Mouse (Mus musculus): Measurements from ENCODE around the gene Cnp.
"Not testable (repeated sequence)": the region's sequence is repeated elsewhere in the genome, so short reads cannot be mapped to it uniquely, and the experiment has no call there.

Cnp gene

DNA sequence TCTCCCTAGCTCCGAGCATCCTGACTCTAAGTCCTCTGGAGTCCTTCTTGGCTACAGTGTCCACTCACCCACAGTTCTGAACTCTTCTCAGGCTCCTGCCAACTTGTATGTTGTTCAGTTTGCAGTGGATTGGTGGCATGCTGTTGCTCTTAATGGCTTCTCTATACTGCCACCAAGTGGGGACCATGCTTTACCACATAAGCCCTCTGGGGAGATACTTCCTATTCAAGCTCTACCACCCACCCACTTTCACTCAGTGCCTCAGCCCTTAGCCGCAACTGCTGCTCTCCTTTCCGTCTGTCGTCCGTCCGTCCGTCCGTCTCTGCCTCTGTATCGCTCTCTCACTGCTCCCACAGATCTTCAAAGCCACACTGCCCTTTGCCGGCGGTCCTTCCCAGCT, 19.1 kb upstream of the Cnp start:
- no peak for DNase-seq (ENCODE audit: low read depth, low spot score)

DNA sequence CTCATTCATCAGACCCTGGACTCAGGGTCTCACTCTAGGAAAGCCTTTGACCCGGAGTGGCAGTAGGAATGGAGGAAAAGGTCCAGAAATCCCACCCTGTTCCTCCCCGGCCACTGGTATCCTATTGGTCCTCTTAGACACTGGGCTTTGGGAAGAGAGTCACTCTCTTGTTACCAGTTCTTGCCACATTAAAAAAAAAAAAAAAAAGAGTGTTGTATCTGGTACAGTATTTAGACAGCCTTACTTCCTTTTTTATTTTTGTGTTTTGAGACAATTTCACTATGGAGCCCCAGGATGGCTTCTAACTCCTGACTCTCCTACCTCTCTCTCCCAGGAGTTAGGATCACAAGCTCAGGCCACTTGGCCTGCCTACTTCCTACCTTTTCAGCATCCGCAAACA, 17.1 kb upstream of the Cnp start:
- no peak for DNase-seq (ENCODE audit: low read depth, low spot score)

DNA sequence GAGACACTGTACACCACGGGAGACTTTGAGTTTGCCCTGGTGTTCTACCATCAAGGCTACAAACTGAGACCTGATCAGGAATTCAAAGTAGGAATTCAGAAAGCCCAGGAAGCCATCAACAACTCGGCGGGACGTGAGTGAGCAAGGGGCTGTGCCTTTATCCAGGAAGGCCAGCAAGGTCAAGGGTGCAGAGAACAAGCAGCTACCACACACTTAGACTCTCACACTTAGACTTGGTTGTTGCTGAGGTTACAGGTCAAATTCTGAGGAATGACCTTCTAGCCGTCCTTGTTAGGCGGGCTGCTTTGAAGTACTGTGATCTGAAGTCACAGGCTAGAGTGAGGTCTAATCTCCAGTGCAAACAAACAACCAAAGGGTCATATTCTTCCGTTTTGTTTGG, 15.2 kb upstream of the Cnp start:
- no peak for DNase-seq (ENCODE audit: low read depth, low spot score)

DNA sequence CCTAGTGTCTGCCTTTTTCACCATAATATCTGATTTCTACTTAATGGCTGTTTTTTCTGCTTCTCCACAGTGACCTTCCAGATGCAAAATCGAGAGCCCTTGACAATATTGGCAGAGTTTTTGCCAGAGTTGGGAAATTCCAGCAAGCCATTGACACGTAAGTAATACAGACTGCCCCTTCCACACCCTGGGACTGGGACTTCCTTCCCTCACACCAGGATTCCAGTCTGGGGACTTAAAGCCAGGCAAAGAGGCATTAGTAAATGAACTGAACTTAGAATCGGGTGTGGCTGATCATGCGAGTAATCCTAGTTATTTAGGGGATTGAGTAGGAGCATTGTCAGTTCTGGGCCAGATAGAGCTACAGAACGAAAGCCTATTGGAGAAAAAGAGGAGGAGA, 13.0 kb upstream of the Cnp start:
- no peak for DNase-seq (ENCODE audit: low read depth, low spot score)

DNA sequence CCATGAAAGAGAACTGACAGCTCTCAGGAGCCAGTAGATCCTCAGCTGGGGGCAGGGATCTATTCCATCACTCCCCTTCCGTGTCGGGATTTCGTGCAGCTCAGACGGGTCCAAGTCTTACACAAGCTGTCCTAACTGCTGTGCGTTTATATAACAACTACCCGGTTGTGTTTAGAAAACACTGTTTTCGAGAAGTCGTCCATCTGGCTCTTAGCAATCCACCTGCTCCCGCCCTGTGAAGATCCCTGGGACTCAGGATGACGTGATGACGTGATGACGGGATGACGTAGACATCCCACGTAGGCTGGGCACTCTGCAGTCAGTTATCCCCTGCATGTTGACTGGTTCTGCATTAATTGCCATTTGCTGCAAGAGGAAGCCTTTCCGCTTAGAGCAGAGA, 10.4 kb upstream of the Cnp start:
- no peak for DNase-seq (ENCODE audit: low read depth, low spot score)

DNA sequence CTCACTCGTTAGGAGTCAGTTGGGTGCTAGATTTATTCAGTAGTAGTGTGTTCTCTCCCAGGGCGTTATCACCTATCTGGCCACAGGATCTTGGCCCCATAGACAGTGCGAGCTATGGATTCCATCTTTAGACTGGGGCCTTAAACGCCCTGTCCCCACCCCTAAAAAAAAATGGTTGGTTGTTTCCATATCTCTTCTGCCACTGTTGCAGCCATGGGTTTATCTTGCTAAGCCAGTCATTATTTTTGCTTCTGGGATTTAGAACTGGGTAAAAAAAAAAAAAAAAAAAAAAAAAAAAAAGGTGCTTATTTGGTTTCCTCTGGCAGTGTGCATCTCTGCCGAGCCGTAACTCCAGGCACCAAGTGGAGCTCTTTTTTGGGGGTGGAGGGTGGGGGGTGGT, 10.0 kb upstream of the Cnp start:
- no peak for DNase-seq (ENCODE audit: low read depth, low spot score)

DNA sequence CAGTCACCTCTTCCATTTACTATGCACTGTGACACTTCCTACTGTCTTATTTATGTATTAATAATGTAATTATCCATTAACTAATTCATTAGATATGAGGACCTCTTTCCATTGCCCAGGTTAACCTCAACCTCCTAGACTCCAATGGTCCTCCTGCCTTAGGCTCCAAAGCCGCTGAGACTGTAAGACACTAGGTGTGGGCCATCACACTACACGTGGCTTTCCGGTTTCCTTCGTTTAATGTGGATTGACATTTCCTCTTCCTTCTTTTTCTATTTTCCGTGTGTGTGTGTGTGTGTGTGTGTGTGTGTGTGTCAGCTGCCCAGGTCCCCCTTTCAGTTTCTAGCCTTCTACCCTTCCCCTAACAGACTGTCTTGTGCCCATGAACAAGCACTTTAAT, 7.5 kb upstream of the Cnp start:
- DNase-seq (ENCODE audit: low read depth, low spot score) = no peak

DNA sequence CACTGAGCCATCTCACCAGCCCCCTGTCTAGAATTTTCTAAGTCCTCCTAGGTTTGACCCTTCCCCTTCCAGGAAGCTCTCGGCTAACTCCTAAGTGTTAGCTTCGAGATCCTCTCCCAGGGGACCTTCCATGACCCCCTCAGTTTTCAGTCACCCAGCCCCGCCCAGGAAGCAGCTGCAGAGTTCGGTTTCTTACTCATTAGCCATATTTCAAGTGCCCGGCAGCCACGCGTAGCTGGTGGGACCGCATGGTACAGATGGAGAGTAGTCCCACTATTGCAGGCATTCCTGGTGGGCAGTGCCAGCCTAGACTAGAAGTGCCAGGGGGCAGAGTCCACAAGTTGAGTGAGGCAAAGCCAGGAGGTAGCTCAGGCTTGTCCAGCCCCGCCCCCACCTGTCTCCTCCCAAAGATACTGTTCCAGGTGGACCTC, 6.9 kb upstream of the Cnp start:
- no peak for DNase-seq (ENCODE audit: low read depth, low spot score)

DNA sequence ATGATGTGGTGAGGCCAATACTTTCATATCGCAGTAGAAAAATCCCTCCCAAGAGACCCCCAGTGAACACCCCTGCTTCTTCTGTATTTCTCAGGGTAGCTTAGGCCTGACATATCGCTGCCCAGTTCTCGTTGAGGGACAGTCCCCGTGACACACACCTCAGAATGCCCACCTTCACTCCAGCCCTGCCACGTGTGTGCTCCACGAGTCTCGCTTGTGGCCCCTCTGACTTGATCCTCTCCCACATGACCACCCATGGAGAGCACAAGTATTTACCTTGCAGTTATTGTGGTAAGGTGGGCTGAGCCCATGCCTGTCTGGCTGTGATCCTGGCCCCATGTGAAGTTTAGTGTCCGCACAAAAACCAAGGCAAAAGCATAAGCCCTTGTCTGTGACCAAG, 6.0 kb upstream of the Cnp start:
- DNase-seq (ENCODE audit: low read depth, low spot score) = no peak

DNA sequence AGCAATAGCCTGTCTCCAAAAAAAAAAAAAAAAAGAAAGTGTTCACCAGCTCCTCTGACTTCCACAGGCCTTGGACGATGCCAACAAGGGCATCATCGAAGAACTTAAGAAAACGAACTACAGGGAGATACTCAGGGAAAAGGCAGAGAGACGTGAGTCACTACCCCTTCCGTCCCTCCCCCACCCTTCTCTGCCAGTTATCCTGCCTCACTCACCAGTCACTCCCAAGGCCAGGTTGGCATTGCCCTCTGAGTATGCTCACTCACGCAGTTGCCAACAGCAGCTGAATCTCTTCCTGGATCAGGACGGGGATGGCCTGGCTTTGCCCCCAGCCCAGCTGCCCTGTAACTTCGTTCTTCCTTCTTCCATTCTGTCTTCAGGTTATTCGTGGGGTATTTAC, 4.9 kb upstream of the Cnp start:
- no peak for DNase-seq (ENCODE audit: low read depth, low spot score)

DNA sequence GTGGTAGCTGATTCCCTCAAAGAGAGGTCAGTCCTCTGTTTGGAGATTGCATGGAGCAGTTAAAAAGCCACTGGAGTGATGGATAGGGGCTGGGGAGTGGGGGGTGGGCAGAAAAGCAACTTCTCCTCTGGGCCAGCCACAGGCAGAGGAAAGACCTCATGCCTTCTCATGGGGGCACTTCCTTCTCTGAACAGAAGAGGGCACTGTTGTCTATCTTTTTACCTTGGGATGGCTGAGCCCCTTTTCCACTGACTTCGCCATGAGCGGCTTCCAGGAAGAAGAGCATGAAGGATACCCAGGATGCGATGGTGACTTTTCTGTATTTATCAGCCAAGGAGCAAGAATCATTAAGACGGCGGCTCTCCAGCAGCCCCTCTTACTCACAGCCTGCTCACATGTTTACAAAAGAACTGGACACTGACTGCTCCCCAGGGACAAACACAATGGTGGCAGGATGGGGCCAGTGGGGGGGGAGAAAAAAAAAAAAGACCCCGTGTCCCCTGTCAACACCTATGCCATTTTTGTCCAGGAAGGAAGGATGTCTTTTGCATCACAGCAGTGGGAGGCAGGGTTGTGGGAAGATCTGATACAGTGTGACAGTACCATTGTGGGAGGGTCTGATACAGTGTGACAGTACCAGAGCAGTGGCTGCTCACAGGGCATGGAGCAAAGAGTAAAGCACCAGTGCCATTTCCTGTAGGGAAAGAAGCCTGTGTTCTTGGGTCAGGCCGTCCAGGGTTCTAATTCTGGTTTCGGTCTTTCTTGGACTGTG, 4.1 kb upstream of the Cnp start:
- DNase-seq (ENCODE audit: low read depth, low spot score) = peak; percentile 31

DNA sequence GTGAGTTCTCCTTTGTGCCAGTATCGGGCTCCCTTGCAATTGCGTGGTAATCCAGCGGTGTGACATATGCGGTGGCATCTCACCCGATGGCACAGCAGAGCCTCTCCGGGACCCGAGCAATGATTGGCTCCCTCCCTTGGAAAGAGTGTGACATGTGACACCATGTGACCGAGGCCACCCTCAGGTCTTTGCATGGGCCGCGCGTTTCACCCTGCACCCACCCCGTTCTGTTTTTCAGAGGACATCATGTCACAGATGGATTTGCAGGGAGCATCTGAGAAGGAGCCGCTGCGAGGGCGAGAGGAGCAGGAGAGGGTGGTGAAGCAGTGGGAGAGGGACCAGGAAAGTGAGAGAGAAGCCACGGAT, 3.5 kb upstream of the Cnp start:
- no peak for DNase-seq (ENCODE audit: low read depth, low spot score)

DNA sequence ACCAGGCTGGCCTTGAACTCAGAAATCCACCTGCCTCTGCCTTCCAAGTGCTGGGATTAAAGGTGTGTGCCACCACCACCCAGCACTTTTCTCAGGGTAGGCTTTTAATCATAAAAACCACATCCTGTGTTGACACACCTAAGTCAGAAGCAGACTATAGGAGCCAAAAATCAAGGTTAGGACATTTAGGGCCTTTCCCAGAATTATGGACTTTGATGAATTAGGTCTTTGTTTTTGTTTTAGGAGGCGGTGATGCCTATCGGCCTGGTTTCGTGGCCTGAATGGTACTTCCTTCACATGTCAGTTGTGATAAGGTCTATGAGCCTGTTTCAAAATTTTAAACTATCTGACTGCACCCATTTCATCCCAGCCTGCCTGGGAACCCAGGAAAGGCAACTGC, 516 bp upstream of the Cnp start:
- no peak for DNase-seq (ENCODE audit: low read depth, low spot score)

DNA sequence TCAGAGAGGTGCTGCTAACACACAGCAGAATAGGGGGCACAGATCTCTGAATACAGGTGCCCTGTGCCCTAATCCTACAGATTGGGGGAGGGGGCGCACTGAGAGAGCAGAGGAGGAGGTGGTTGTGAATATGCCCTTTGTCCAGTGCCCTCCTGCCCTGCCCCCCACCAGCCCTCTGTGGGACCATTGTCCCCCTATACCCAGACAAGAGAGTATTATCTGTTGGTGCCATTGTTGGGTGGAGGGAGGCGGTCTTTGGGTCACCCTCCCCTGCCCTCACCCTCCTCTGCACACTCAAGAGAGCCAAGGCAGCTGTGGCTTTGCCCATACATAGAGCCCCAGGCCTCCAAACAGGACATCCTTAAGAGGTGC, 766 bp downstream of the Cnp start:
- DNase-seq (ENCODE audit: low read depth, low spot score) = no peak

DNA sequence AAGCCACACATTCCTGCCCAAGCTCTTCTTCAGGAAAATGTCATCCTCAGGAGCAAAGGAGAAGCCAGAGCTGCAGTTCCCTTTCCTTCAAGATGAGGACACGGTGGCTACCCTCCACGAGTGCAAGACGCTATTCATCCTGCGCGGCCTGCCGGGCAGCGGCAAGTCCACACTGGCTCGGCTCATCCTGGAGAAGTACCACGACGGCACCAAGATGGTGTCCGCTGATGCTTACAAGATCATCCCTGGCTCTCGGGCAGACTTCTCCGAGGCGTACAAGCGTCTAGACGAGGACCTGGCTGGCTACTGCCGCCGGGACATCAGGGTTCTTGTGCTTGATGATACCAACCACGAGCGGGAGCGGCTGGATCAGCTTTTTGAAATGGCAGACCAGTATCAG, 1.6 kb downstream of the Cnp start:
- no peak for DNase-seq (ENCODE audit: low read depth, low spot score)

DNA sequence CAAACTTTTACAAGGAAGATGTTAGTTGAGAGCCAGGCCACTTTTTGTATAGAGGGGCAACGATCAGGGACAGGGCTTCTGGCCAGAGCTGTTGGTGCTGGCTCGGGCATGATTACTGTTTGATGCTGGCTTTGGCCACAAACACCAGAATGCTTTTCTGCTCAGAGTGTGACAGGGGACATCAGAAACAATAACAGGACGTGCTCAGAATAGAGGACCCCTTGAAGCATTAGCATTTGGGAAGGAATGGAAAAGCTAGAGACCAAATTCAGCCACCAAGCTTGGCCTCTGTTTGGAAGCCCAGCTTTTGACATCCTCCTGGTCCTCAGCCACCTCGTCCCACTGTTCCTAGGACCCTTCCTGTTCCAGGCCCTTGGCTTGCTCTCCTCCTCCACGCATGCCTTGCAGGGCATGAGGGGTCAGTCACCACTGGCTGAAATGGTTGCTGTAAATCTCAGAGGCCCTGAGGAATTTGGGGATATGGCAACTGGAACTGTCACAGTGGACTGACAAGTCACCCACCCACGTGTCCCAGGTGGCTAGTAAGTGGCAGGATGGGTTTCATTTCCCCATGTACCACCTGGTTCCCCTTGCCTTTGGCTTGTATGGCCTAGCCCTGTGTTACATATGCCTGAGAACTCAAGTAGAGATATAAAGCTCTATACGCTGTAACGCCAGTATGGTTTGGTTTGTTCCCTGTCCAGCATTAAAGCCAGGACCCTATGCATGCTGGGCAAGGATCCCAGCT, 3.3 kb downstream of the Cnp start:
- DNase-seq (ENCODE audit: low read depth, low spot score) = no peak

DNA sequence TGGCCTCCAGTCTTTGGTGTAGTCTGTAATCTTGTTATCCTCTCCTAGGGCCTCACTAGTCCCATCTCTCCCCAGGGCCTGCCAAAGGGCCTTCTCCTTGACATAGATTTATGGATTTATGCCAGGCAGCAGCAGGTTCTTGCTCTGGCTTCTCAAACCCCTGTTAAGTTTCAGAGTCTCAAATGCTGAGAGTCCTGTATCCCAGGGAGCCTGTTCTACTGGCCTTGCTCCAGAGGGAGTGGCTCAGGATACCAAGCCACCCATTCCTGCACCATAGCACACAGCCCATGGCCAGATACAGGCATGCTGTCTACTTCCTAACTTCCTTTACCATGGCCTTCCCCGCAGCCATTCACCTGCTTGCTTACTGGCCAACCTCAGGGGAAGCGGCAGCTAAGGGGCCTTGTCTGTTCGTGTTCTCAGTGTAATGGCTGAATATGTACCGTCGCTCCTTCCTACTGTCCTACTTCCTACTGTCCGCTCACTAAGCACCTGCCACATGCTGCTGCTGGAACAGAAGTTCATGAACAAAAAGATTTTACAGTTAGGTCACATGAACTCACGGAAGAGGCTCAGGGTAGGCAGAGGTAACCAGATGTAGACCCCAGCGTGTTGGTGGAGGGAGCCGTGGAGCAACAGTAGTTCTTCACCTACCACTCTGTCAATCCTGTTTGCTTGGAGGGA, 4.6 kb downstream of the Cnp start:
- no peak for DNase-seq (ENCODE audit: low read depth, low spot score)

DNA sequence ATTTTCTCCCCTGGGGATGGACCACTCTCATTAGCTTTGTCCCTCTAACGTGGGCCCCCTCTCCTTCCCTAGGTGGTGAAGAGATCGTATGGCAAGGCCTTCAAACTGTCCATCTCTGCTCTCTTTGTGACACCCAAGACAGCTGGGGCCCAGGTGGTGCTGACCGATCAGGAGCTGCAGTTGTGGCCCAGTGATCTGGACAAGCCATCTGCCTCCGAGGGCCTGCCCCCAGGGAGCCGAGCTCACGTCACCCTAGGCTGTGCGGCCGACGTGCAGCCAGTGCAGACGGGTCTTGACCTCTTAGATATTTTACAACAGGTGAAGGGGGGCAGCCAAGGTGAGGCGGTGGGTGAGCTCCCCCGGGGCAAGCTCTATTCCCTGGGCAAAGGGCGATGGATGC, 5.6 kb downstream of the Cnp start:
- no peak for DNase-seq (ENCODE audit: low read depth, low spot score)

DNA sequence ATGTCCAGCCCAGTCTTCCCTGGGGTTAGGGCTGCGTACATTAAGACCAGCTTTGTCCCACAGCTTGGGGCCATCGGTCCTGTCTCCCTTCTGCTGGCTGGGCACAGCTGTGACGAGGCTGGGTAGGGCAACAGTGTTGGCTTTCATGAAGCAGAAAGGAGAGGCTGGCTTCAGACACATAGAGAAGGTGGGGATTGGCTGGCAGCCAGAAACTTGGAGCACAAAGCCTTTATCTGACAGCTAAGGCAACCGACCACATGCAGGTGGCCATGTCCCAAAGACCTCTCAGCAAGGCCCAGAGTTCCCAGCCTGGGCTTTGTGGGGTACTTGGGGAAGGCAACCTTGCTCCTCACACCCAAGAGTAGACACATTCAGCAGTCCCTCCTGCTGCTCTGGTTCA, 7.1 kb downstream of the Cnp start:
- DNase-seq (ENCODE audit: low read depth, low spot score) = no peak

DNA sequence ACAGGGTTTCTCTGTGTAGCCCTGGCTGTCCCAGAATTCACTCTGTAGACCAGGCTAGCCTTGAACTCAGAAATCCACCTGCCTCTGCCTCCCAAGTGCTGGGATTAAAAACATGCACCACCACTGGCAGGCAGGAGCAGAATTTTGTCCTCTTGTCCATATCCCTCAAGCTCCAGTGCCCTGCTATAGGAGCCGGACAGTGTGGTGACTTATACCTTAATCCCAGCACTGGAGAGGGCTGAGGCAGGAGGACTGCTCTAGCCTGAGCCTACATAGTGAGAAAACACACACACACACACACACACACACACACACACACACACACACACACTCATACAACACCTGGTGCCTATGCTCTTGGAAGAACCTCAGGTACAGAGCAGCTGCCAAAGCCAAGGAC, 7.7 kb downstream of the Cnp start:
- not testable (repeated sequence) for DNase-seq (ENCODE audit: low read depth, low spot score)

DNA sequence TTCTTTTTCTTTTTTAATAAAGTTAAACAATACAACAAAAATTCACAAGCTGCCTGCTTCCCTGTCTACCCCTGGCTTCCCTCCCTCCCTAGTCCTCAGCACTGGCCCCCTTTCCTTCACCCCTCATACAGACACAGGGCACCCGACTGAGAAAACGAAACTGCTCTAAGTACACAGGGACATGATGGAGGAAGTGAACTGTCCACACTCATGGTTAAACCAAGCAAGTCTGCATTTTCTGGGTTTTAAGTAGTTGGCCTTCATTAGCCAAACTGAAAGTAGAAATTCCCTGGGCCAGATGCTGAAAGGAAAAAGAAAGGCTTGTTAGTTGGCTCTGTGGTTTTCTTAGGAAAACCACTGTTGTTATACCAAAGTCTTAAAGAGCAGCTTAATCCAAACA, 8.1 kb downstream of the Cnp start:
- no peak for DNase-seq (ENCODE audit: low read depth, low spot score)

DNA sequence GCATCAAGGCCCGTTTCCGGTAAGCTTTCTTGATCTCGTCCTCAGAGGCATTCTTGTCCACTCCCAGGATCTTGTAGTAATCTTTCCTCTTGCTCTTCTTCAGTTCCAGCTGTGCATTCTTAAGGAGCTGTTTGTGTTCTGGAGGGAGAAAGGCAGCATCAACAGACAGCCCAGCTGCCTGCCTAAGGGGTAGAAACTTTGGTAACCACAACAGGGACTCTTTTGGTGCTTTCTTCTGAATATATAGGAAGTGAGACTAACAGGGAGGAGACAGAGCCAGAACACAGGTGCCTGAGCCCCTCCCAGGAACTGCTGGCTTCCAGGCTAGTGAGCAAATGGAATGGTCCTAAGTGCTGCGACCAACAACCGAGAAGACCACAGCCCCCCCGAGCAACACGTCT, 9.9 kb downstream of the Cnp start:
- no peak for DNase-seq (ENCODE audit: low read depth, low spot score)

DNA sequence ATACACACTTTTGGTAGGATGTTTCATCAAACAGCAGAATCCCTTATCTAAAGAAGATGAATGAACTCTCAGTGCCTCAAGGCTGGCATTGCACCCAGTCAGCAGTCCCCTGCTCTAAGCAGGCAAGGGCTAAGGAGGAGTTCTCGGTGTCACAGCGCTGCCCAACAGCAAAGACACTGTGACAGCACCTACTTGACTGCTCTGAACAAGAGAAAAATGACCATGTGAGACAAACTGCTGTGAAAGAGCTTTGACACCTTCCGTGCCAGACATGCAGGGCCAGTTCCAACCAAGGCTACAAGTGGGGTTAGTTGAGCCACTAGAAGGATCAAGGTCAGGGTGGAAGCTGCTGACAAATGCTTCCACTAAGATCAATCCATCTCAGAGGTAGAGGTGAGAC, 10.4 kb downstream of the Cnp start:
- no peak for DNase-seq (ENCODE audit: low read depth, low spot score)
